Mouse (Mus musculus) small intestine, adult 2 months (tissue): ENCODE data around the gene 1700013F07Rik.

ENCODE experiments used
- CTCF ChIP-seq: fragments of 200-500 bp; IDR thresholded peaks from 2 replicates; pipeline ENCODE4 v1.5.1; 2012; ENCODE audit warnings: low read depth, mild to moderate bottlenecking, control low read depth, inconsistent platforms, low read length, moderate library complexity, mixed read lengths; ENCODE audit not compliant: insufficient replicate concordance, insufficient read length; ENCODE audit errors: extremely low read depth
- POLR2A ChIP-seq: fragments of 200-500 bp; IDR thresholded peaks from 2 replicates; pipeline ENCODE4 v1.6.1; 2012; ENCODE audit warnings: low read depth, mild to moderate bottlenecking, control low read depth, inconsistent platforms, low read length, moderate library complexity

- TF ChIP-seq CTCF (no peak), POLR2A (no peak)
These were observed 2.1 kb downstream of the 1700013F07Rik start for GRCm38 (mm10) chr3:108535896-108536516.
